Mouse (Mus musculus): ENCODE results near the gene Zbtb20.

The Zbtb20 gene

GRCm38 (mm10) chr16:43297953-43298596 lies 422.4 kb downstream of the Zbtb20 start:
- DNase-seq (ENCODE audit: low spot score in 2 of 2): no peak

- no peak for DNase-seq (ENCODE audit: low spot score in 2 of 2)
Measured at GRCm38 (mm10) chr16:43300420-43300819, 424.7 kb downstream of the Zbtb20 start.

GRCm38 (mm10) chr16:43302171-43302570 lies 426.5 kb downstream of the Zbtb20 start:
- DNase-seq (ENCODE audit: low spot score in 2 of 2): no peak

- DNase-seq (ENCODE audit: low spot score in 2 of 2): peak; percentile 28 to 49
Measured at GRCm38 (mm10) chr16:43303245-43304197, 427.8 kb downstream of the Zbtb20 start.

GRCm38 (mm10) chr16:43309968-43310431 lies 434.3 kb downstream of the Zbtb20 start:
- DNase-seq (ENCODE audit: low spot score in 2 of 2): no peak

GRCm38 (mm10) chr16:43324009-43324408 lies 448.3 kb downstream of the Zbtb20 start:
- no peak for DNase-seq (ENCODE audit: low spot score in 2 of 2)

- DNase-seq (ENCODE audit: low spot score in 2 of 2): no peak
Measured at GRCm38 (mm10) chr16:43328221-43328620, 452.5 kb downstream of the Zbtb20 start.

GRCm38 (mm10) chr16:43330206-43330605 lies 454.5 kb downstream of the Zbtb20 start:
- DNase-seq (ENCODE audit: low spot score in 2 of 2): no peak

- no peak for DNase-seq (ENCODE audit: low spot score in 2 of 2)
Measured at GRCm38 (mm10) chr16:43331440-43331839, 455.8 kb downstream of the Zbtb20 start.

GRCm38 (mm10) chr16:43332734-43333133 lies 457.1 kb downstream of the Zbtb20 start:
- DNase-seq (ENCODE audit: low spot score in 2 of 2): no peak

- DNase-seq (ENCODE audit: low spot score in 2 of 2): no peak
Measured at GRCm38 (mm10) chr16:43333265-43333664, 457.6 kb downstream of the Zbtb20 start.

- DNase-seq (ENCODE audit: low spot score in 2 of 2): peak; percentile 9 to 24
Measured at GRCm38 (mm10) chr16:43334411-43335150, 458.9 kb downstream of the Zbtb20 start.

GRCm38 (mm10) chr16:43335151-43335823 lies 459.6 kb downstream of the Zbtb20 start:
- no peak for DNase-seq (ENCODE audit: low spot score in 2 of 2)

- no peak for DNase-seq (ENCODE audit: low spot score in 2 of 2)
Measured at GRCm38 (mm10) chr16:43335824-43336215, 460.1 kb downstream of the Zbtb20 start.

GRCm38 (mm10) chr16:43340712-43341111 lies 465.0 kb downstream of the Zbtb20 start:
- DNase-seq (ENCODE audit: low spot score in 2 of 2): no peak

GRCm38 (mm10) chr16:43341916-43342455 lies 466.3 kb downstream of the Zbtb20 start:
- DNase-seq (ENCODE audit: low spot score in 2 of 2): no peak

GRCm38 (mm10) chr16:43346094-43346493 lies 470.4 kb downstream of the Zbtb20 start:
- no peak for DNase-seq (ENCODE audit: low spot score in 2 of 2)

GRCm38 (mm10) chr16:43355776-43356645 lies 480.3 kb downstream of the Zbtb20 start:
- DNase-seq (ENCODE audit: low spot score in 2 of 2): no peak

- no peak for DNase-seq (ENCODE audit: low spot score in 2 of 2)
Measured at GRCm38 (mm10) chr16:43359546-43359945, 483.9 kb downstream of the Zbtb20 start.

GRCm38 (mm10) chr16:43360112-43360511 lies 484.4 kb downstream of the Zbtb20 start:
- DNase-seq (ENCODE audit: low spot score in 2 of 2): no peak

Data from frontal cortex, postnatal 36 days (tissue).